Mouse (Mus musculus) frontal cortex, postnatal 14 days (tissue): Measurements from ENCODE around the gene Abcc4.

Source experiments
- DNase-seq, 2 experiments: peaks; one replicate each; pipeline ENCODE4 v3.0.0; 2022; ENCODE audit warnings: low spot score in 2 of 2

Gene Abcc4

DNA sequence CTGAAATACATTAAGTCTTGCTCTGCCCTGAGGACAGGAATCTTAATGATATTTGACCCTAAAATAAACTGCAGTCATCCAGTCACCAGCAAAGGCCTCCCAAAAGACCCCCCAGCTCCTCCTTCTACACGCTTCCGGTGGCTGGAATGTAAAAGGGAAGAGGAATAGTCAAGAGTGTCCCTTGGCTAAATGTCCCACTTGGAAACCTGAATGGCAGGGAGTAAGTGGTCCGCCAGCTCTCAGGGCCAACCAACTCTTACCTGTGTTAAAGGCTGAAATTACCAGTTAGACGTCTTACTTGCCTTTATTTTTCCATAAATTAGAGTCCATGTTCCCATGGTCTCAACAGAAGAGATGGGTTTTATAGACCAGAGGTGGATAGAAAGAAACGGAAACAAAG is 6.9 kb upstream of the Abcc4 start:
- DNase-seq: no peak

DNA sequence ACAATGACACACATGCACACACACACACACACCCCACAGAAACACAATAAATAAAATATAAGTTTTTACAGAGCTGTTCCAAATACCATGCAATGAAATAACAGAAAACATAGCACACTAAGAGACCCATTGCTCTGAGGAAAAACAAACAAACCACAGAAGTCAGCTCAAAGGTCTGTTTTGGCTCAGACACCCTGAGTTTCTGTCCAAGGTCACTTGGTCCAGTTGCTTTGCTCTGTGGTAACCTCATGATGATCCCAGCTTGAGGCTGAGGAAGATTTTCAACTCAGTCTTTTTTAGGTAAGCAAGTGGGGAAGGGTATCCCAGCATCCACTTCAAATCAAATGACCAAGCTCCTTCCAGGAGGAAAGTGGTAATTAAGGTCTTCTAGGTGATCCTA is 4.9 kb upstream of the Abcc4 start:
- DNase-seq: no peak

DNA sequence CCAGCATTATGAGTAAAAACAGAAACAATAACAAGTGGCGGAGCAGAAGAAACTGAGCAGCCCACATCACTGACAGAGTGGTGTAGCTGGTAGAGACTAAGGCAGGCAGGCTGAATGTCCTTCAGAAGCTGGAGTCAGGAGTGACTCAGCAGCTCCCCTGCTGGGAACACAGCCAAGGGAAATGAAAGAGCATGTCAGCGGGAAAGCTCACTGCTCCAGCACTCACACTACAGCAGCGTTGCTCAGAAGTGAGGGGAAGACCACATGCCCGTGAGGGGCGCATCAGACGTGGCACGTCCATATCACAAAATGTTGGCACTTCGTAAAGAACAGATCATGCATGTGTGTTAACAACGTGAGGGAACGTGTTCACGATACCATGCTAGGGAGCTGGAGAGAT is 3.7 kb upstream of the Abcc4 start:
- DNase-seq: peak; percentile 75 to 77

DNA sequence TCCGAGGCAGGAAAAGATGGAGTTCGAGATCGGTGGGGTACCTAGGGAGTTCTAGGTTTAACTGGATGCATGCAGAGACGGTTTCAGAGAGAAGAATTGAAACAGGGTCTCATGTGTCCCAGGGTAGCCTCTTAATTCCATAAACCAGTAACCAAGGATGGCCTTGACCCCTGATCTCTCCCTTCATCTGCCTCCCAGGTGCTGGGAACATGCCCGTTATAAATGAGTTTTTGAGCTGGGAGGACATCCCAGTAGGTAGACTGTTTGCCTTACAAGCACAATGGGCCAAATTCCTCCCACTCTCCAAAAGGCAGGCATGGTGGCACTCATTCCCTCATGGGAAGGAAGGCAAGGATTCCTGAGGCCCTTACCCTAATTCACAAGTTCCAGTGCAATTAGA is 2.1 kb upstream of the Abcc4 start:
- DNase-seq: no peak

DNA sequence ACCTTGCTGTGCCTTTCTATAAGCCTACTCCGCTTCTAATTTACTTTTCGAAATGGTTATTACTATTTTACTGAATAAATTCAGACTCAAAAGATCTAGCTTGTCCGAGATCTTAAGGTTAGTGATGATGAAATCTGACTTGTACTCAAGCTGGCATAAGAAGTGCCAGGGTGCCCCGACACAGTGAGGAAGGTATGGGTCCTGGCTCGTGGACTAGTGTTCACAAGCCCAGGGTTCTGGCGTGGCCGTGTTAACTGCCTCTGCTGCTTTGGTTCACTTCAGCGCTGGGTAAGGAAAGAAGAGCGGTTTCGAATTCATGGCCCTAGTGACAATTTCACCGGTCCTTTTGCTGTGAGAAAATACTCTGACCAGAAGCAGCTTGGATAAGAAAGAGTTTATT is 943 bp upstream of the Abcc4 start:
- no peak for DNase-seq

DNA sequence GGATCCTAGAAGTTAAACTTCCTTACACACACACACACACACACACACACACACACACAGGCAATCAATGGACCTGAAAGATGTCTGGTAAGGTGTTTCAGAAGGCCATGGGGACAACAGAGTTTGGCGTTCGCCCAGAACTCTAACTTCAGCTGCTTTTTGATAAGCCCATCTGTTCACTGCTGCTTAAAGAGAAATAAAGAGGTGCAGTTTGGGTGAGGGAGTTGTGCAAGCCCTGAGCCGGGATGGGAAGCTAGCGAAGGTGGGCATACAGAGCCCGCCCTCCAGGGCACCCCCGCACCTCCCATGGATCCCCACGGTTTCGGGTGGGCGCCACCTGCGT is 583 bp downstream of the Abcc4 start:
- no peak for DNase-seq

DNA sequence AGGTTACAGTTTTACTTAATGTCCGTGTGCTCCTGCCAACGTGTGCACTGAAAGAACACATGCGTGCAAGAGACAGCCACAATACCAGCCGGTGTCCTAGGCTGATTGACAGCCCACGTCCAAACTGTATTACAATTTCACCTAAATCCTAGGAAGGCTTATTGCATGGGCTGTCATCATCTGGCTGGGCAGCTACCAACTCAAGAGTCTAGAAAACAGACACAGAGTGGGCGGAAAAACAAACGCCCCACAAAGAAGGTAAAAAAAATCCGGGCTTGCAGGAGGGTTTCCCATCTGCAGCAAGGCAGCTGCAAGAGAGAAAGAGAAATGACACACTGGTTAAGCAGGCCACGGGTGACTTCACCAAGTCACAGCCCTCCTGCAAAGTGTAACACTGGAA is 2.7 kb downstream of the Abcc4 start:
- no peak for DNase-seq

DNA sequence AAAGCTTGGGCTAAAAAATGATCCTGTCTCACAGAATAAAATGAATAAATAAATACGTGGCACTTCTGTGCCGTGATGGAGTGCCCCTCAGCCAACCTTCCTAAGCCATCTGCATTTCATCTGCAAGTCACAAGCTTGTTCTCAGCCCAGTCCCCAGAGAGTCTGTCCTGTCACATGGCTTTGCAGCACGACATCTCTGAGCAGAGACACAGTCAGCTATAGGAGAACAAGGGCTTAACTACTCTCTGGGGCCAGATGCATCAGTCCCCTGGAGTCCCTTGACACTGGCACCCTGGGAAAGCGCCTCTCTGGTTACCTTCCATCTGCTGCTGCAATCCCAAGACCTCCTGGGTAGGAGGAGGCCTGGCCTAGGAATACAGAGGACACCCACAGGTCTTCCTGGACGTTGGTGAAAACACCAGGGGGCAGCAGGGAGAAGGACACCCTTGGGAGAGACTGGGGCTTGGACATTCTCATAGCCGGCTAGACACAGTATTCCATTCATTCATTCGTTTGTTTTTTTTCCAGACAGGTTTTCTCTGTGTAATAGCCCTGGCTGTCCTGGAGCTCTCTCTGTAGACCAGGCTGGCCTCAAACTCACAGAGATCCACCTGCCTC is 3.9 kb downstream of the Abcc4 start:
- DNase-seq: no peak

DNA sequence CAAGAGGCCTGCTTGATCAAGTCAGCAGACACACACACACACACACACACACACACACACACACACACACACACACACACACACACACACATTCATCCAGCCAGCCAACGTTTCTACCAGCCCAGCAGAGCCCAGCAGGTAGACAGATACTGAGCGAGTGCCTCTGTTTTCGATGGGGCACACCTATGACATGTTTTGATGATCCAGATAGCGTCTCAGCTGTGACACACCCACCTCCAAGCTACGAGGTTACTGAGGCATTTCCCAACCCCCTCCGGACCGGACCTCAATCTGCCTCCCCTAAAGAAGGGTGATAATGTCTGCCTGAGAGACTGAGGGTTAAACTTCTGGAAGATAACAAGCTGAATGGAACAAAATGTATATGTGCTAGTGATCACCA is 5.4 kb downstream of the Abcc4 start:
- no peak for DNase-seq

DNA sequence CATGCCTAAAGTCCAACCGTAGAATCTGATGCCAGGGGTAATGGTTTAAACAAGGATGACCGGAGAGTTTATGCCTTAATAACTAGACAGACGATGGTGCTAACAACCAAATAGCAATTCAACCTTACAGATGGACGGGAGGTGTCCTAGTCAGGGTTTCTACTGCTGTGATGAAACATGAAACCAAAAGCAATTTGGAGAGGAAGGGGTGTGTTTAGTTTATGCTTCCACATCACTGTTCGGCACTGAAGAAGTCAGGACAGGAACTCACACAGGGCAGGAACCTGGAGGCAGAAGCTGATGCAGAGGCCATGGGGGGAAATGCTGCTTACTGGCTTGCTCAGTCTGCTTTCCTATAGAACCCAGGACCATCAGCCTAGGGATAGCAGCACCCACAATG is 6.1 kb downstream of the Abcc4 start:
- no peak for DNase-seq

DNA sequence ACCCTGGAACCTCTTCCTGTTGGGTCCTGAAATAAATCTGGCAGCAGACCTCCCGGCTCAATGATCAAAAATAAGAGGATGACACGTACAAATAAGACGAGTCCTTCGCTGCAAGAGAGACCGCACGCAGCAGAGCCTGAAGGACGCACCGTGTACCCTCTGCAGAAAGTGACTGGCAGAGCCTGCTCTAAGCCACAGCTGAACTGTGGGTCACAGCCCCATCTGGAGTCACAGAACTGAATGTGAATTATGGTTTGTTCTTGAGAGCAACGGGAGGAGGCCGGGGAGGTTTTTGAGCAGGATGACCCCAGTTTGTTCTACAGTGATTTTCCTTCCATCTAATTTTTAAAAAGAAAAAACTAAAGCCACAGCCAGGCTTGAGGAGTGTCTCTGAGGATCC is 6.5 kb downstream of the Abcc4 start:
- DNase-seq: no peak

DNA sequence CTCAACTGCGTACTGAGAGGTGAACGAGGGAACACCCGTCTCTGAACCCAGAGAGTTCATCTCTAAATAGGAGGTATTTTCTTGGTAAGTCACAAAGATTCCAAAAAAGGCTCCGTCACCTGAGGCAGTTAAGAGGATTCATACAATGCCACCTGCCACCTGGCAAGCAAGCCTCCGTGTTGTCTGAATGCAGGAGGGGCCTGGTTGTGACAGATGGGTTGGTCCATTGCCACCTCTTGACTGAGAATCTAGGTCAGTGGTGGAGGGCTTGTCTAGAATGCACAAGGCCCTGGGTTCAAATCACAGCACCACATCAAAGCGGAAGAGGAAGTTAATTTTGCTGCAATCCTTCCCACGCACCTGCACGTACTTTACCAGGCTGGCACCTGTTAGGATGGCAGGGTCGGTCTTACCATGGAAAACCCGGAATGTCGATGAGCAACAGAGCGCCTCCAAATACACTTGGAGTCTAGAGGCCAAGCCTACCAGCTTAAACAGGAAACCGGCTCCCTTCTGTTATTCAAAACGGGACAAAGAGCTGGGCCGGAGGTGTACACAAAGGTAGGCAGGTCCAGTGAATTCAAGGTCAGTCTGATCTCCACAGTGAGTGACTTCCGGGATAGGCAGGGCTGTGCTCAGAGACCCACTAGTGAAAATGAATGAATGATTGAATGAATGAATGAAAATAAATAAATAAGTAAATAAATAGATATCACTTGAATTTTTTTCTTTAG is 9.3 kb downstream of the Abcc4 start:
- DNase-seq: no peak

DNA sequence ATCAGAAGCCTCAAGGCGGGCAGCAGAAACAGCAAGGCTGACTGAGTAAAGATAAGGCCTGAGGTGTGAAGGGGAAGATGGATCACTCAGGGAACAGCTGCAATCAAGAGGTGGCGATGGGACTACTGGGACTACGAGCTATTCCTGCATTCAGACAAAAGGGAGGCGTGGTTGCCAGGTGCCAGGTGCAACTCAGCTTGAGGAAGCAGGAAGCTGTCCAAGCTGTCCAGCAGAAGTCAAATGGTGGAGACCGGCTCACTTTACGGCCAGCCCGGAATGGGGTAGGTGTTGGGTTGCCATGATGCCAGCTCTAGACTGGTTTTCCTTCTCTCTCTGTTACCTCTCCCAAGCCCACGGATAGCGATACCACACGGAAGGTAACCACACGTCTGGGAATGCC is 10.2 kb downstream of the Abcc4 start:
- no peak for DNase-seq

DNA sequence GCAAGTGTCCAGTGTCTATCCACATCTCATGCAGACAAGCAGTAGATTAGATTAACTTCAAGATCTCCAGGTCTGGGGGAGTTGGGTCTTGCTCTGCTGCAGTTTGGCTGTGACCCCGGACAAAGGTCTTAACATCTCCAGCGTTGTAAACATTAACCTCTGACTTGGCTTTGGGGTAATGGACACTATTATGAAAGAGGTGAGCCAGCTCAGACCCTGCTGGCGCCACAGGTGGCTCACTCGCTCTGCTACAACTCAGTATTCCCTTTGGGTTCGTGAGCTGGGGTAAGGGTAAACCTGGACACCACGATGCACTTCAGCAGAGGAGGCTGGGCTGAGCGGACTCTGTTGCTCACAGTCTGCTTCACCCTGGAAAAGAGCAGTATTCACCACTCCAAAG is 11.7 kb downstream of the Abcc4 start:
- DNase-seq: no peak

DNA sequence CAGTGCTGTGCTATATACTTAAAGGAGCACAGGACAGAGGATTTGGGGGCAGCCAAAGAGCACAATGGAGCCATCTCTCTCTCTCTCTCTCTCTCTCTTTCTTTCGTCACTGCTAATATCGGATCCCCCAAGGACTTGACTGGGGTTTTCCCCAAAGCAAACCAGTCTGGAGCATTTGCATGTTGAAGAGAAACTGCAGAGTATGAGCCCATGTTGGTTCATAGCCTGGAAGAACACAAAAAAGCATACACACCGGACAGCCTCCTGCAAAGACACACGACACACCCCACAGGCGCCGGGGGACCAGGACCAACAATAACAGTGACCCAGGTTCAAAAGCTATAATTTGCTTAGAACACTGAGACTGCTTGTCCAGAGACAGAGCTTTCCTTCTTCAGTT is 14.1 kb downstream of the Abcc4 start:
- no peak for DNase-seq

DNA sequence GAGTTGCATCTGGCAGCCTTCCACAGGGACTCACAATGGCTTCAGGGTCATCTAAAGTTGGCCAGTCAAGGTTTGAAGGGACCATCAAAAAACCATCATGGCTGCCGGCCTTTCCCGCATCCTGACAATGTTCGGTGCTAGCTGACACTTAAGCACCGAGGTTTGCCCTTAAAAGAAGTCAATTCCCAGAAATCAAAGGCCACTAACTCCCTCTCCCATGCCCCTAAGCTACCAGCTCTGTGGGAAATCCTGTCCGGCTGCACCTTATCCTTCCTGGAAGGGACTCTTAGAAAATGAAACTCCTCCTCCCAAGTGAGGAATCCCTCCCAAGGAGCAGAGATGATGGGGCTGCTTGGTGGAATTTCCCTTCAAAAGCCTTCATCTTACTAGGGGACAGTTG is 14.6 kb downstream of the Abcc4 start:
- DNase-seq: no peak

DNA sequence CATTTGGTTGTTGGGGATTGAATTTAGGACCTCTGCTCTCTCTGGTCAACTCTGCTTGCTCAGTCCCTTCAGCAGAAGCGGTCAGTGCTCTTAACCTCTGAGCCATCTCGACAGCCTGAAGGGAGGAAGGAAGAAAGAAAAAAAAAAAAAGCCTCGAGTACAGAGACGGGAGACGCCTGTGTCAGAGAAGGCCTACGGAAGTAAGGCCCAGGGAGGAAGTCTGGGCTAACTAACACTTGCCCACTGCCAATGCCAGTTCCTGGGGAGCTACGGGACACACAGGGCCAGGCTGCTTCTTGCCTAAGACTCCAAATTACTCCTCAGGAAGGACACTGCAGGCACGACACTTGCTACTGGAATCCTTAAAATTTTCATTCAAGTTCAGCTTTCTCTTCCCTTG is 15.1 kb downstream of the Abcc4 start:
- no peak for DNase-seq

DNA sequence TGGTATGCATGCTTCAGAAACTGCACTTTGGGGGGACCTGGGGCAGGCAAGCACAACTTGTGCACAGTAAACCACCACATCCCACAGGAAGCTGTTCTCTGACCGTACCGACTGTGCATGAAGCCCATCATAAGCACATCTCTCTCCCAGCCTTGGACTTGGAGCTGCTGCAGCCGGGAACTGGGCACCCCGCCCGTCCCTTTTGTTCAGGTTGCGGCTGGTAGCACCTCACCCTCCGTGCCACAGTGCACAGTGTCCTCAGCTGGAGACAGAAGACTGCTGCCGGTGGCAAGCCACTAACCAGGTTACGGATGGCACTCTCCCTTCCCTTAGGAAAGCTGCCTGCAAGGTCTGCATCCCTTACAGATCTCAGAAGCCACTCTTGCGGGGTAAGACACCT is 15.7 kb downstream of the Abcc4 start:
- DNase-seq: no peak

DNA sequence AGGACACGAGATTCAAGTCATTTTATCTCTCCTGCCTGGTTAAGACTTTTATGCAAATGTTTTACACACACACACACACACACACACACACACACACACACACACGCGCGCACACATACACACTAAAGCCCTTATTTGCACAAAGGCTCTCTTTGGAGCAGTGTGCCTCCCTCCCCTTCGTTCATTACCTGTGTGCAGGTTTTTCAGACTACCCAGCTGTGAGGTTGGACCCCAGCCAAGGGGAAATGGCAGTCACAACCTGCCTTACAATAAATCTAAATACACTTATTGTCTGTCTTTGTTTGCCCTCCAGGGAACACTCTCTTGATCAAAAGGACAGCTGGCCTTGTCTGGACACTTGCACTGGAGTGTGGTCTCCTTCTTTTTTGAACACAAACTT is 17.4 kb downstream of the Abcc4 start:
- no peak for DNase-seq

DNA sequence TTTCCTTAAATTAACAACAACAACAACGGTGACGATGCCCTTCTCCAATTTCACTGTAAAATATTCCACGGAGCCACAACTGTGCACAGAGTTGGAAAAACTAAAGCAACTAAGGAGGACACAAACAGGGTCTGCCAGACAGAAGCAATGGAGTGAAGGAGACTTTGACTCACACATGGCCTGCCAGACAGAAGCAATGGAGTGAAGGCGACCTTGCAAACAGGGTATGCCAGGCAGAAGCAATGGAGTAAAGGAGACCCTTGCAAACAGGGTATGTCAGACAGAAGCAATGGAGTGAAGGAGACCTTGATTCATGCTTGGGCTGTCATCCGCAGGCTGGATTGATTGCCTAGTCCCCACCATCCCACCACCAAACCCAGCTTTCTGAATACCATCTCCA is 19.2 kb downstream of the Abcc4 start:
- no peak for DNase-seq

DNA sequence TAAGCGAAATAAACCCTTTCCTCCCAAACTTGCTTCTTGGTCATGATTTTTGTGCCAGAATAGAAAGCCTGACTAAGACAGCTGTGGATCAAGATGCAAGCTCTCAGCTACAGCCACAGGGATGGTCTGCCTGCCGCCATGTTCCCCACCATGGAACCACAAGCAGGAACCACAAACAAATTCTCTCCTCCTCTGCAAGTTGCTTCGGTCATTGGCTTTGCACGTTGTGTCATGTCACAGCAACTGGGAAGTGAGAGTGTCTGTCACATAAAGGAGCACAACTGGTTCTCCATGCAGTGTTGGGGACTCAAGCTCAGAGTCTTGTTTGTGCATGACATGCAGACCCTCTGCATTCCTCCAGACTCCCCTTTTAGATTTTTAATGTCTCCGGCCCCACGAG is 20.4 kb downstream of the Abcc4 start:
- DNase-seq: no peak

DNA sequence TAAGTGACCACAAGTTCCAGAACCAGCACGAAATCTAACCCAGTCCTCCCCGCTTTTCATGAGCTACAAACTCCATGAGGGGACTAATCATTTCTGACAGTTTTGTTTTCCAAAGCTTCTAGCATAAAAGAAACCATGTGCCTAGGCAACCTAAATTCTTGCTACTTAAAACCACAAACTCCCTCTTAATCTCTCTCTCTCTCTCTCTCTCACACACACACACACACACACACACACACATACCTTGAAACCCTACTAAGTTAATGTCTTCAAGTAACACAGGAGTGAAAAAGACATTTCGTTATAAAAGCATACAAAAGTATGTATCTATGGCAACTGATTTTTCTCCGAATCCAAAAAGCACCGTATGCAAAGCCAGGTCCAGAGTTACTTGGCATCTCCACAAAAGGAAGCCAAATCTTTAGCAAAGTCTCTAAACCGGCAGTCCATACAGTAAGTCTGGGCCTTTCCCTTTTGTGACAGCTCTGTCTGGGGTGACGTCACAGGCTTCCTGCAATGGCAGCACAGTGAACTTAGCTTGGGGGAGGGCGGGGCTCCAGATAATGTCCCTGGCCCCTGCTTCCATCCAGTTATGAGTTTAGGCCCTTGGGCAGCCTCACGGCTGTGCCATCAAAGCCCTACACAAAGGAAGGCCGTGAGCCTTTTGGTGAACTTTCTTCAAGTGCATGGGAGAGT is 23.5 kb downstream of the Abcc4 start:
- no peak for DNase-seq

DNA sequence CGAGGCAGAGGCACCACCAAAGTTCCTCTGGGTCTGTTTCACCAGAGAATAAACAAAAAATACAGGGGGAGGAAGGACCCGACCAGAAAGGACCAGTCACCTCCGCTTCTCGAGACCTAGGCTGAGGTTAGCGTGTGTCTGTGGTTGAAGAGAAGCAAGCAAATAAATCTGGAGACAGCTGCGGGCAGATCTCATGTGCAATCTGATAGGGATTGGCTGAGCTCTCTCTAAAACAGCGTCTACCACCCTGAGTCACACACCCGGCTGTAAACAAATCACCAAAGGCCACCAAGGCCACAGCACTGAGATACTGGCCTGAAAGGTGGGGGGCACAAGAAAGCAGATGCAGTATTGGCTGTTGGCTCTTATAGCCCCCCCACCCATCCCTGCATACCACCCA is 24.9 kb downstream of the Abcc4 start:
- no peak for DNase-seq
